Mouse (Mus musculus) left cerebral cortex, postnatal 36 days (tissue): ENCODE results near the gene Sgpp2. TPM values are rescaled to one million over a fixed set of nuclear protein-coding genes. Genes with fewer than 3 reads are reported as not detected.
A peak's percentile ranks its signal among the peaks of the same experiment; 100 is the strongest.

Experiments
- DNase-seq, 2 experiments: peaks; one replicate each; pipeline ENCODE4 v3.0.0; 2021 to 2022; ENCODE audit warnings: low spot score in 2 of 2, mixed read lengths in 1 of 2
- intact Hi-C: fragments of 180-260 bp; cut with DNase I; formaldehyde crosslinking; loops from one replicate; pipeline ENCODE4 v1.15.1; 2025
- total RNA-seq, 2 experiments: library from RNA; stranded (reverse); gene quantifications; 2 replicates each; pipeline ENCODE4 v1.2.3; 2021

Gene Sgpp2
- total RNA-seq, 2 experiments from 2014 or later, result 8.8 to 9.7 TPM

DNA sequence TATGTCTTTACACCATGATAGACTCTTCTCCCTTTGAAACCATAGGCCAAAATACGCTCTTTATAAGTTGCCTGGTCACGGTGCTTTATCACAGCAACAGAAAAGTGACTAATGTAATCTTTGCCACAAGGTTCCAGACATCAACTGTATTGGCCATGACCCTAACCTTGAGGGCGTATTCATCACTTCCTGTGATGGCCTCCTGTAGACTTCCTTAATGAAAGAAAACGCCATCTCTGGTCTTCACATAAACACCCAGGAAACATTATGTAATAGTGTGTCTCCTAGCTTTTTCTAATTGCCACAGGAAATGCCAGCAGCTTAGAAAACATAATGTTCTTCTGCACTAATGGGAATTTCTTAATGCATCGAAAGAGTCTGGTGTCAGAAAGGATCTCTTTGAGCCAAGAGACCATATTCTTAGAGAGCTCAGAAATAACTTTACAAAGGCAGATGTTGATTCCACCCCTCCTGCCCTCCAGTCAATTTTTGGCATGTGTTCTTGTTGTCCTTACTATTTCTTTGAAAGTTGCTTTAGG, 20.5 kb downstream of the Sgpp2 start:
- intact Hi-C loops, result no loop called here
- no peak for DNase-seq

DNA sequence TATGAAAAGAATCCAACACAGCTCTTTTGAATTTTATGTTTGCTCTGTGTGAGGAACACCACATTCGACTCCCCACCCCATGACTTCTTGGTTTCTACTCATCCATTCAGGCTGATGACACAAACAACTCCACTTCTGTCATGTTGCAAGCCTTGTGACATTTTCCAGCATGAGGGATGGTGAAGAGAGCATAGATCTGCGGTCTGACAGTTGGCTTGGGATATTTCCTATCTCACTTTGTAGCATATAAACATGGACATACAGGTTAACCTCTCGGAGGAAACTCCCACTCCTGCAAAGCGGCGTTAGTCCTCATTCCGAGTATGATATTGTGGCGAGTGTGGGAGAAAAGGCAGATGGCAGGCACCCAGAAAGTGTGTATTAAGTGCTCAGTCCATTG, 27.6 kb downstream of the Sgpp2 start:
- intact Hi-C loops, result no loop called here
- DNase-seq, result no peak

DNA sequence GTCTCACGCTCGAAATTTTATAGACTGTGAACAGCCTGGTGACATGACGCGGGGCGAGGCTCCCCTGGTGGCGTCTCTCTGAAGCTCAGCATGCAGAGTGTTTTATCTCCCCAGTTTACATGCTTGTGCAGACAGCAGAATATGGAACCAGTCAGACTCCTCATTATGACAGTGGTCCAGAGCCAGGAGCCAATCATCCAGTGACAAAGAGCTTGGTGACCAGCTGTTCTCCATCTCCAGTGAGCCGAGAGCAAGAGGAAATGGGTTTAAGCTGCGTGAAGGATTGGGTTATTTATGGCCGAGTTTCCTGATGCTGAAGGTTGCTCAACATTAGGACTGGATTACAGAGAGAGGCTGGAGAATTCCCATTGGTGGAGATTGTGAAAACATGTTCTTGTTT, 28.1 kb downstream of the Sgpp2 start:
- intact Hi-C loops, result no loop called here
- no peak for DNase-seq

DNA sequence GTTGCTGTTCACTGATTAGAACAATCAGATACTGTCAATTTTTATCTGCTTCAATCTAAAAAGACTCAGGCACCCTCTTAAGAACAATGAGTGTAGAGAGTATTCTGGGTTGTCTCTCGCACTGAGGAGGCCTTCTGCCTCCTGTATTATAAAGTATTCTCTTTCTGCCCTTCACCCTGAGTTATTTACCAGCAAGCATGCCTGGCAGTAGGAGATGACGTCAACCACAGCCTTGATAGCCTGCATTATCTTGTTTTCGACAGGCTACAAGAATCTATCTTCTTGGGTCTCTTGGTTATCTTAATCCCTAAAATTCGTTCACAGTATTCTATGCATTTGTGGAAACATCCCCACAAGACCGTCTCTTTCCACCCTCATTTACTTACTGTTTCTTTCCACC, 29.8 kb downstream of the Sgpp2 start:
- DNase-seq, result no peak
- intact Hi-C loops, result no loop called here

DNA sequence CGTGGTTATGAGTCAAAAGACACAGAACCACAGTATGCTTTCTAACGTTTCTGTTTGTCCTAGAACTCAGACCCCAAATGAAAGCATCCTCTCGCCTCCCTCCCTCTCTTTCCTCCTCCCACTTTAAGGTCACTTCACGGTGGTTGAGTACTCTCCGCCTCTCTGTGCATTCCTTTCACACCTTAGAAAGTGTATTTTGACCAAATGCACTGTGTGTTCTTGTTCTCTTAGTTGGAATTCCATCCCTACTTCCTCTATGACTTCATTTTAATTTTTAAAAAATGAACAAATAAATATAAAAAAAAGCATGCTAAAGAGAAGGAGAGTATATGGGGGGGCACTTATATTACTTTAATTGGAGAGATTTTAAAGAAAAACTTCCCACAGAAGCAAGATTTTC, 30.4 kb downstream of the Sgpp2 start:
- no peak for DNase-seq
- intact Hi-C loops, result no loop called here

DNA sequence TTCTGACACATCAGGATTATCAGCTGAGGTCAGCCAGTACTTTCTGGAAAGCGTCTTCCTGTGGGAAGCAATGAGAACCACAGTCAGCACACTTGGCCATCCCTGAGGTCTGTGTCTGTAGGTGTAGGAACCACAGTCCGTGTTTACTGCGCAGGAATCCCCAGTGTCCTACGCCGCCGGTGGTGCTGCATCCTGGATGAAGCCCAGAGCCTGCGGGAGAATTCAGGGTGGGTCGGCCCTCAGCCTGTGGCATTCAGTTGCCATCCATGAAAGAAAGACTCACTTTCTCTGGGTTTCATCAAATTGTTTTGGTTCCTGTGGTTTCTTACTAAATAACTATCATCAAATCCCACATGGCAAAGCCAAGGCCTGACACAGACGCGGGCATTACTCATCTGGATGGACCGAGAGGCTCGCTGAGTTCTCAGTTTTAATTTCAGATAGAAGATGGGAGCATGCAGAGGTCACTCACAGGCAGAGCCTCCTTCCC, 37.2 kb downstream of the Sgpp2 start:
- intact Hi-C loops, result no loop called here
- DNase-seq, result no peak

DNA sequence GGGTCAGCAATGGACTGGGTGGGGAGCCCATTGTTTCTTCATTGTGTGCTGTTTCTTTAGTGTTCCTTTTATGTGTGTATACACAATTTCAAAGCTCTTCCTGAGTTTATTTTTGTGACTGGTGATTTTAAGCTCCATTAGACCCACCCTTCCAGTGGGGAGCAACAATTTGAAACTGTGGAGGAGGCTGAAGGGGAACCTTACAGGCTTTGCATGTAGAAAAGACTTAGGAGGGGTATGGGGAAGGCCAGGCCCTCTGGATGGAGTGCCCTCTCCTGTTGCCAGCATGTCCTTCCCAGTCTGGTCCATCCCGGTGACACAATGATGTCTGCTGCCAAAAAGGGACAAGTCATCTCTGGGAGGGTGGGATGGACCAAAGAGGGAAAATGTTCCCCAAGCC, 39.1 kb downstream of the Sgpp2 start:
- intact Hi-C loops, result no loop called here
- DNase-seq, result no peak

DNA sequence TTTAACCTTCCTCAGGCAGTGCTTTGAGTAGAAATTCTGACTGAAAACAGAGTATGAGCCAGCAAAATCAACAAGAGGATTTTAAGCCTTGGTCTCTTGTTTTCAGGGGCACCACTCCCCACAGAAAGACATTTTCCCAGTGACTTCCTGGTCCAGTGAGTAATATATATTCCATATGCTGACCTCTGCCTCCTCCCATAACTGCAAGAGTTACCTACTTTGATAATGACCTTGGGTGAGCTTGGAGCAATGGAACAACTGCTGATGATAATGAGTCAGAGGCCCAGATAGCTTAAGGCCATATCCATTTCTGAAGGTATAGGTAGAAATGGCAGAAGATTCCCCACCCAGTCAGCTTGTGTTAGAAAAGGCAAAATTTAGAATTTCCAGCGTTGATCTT, 43.1 kb downstream of the Sgpp2 start:
- intact Hi-C loops, result no loop called here
- no peak for DNase-seq

DNA sequence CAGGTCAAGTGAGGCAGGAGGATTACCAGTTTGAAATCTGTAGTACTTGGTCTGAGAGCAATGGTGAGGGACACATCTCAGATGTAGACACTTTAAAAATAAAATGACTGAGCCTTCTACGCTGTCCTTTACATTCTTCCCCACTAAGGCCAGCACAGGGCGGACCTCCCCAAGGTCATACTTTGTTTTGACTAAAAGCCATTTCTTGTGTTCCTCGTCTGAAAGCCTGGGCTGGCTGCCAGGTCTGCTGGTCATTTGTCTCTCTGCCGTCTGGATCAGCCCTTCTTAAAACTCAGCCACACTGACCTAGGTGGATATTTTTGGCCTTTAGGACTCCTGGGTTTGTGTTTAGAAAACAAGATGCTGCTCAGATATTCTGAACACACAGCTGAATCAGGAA, 45.0 kb downstream of the Sgpp2 start:
- DNase-seq, result no peak
- intact Hi-C loops, result no loop called here

DNA sequence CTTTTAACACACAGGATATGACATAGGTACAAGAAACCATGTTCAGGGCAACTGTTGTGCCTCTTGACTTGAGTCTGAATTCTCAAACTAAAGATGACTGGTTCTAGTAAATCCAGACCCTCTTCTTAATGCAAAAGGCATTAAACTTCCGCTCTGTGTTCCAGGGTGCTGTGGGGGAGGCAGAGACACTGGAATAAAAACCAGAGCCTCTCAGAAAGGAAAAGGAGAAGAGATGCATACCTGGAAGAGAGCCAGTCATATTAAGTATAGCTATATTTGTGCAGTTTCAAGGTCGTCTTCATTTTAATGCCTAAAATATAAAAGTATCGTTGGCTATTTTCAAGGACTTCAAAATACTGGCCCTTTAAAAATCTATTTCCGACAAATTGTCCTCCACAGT, 47.3 kb downstream of the Sgpp2 start:
- no peak for DNase-seq
- intact Hi-C loops, result no loop called here

DNA sequence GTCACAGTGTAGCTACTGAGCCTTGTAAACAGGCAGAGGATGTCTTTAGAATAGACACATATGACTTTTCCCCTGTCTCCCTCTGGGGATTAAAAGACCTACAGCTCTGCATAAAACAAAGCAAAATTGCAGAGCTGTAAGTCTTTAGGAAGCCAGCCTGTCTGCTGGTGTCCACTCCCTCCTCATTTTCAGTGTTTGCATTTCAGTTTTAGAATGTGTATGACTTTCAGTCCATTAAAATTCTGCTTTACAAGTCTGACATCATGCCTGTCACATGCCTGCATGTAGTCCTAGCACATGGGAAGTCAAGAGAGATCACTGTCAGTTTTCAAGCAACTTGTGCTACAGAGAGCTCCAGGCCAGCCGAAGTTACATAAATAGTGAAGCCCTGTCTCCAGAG, 47.7 kb downstream of the Sgpp2 start:
- no peak for DNase-seq
- intact Hi-C loops, result no loop called here

DNA sequence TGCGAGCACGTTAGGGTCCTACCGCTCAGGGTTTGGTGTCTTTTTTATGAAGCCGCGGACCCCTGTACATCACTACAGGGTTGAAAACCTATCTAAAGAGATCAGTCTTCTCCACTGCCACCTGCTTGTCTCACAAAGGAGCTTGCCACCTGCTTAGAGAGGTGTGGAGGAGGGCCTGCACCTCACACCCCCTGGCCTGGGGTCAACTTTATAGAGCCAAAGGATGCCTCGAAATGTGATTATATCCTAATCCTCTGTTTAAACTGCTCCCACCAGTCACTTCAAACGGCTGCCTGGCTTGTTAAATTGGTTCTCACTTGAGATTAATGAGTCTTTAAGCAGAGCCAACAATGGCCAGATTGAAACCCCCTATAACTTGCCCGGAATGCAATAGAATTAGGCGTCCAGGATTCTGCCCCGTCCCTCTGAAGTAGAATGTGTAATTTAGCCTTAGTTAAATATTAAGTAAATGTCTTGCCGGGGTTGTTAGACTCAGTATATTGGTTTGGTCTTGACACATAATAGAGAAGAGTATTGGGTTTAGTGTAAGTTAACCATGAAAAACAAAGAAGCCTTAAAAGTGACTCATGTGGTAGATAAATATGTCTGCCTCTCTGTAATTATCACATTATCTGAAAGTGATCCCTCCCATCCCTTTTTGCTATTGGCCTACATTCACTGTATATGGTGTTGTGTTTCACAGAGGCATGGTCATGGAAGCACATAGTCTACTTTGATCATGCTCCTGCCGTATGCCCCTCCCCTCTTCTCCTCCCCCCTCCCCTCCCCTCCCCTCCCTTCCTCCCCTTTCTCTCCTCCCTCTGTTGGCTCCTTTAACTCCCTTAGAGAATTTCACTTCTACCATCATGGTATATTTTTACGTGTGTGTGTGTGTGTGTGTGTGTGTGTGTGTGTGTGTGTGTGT, 54.1 kb downstream of the Sgpp2 start:
- DNase-seq, result no peak
- intact Hi-C loops, result no loop called here

DNA sequence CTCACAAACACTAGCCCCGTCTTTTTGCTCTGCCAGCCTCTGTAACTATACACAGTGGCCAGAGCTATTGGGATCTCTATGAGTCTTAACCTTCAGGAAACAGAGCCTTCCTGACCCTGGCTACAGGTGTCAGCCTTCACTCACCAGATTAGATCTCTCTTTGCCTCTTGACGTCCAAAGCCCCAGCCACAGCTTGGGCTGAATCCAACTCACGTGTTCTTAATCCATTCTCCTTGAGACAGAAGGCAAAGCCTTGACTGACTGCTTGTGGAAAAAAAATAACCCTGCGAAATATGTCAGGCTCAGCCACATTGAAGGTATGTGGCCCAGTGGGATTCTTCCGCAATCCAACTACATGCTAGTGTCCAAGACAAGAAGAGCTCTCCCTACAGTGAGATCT, 57.7 kb downstream of the Sgpp2 start:
- no peak for DNase-seq
- intact Hi-C loops, result no loop called here

DNA sequence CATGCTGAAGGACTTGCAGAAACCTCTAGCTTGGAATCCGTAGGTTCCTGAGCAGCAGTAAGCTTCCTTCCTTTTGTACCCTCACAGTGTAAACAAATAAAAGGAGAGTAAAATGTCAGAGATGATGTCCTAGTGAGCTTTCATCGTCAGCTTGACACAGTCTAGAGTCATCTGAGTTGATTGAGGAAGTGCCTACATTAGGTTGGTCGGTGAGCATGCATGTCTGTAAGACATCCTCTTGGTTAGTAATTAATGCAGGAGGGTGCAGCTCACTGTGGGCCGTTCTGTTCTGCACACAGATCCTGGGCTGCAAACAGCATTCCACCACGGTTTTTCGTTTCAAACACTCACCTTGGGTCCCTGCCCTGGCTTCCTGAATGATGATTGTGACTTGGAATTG, 60.0 kb downstream of the Sgpp2 start:
- no peak for DNase-seq
- intact Hi-C loops, result no loop called here

DNA sequence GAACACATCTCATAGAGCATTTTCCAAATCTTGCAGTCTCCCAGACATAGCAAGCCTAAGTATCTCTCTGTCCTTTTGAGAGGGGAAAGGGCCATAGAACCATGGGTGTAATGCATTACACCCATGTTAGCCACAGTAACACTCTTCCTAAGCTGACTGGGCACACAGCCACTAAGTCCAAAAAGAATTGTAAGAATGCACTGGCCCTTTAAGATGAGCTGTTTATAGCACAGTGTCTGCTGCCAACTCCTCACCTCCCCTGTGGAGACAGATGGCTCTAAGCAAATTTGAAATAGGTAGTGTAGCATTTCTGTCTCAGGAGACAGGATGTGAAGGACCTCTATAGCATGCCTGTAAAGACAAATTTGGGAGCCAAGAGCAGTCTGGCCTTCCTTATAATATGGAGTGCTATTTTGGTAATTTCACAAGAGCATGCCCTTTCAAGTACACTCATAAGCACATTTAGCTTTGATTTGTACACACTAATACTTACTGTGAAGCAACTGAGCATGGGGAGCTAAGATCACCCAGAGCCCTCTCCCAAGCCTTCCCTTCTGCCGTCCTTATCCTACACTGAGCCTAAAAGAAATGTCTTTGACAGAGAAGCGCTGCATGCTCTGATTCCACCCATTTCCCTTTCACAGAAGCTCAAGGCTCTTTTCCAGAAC, 61.6 kb downstream of the Sgpp2 start:
- intact Hi-C loops, result no loop called here
- peak; percentile 53 to 55 for DNase-seq

DNA sequence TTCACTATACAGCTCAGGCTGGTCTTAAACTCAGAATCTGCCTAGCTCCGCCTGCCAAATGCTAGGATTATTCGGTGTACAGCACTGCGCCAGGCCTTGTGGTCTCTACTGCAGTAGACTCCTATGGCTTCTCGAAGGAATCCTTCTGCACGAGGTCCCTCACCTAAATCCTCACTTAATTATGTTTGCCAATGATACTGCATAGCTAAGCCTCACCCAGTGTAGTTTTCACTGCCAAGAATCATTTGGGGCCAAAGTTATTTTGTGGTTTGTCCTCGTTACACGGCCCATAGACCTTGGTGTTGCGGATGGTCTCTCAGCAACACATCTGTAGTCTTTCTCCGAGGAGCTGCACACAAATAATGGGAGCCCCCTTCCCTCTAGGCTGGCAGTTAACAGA, 62.2 kb downstream of the Sgpp2 start:
- no peak for DNase-seq
- intact Hi-C loops, result no loop called here

DNA sequence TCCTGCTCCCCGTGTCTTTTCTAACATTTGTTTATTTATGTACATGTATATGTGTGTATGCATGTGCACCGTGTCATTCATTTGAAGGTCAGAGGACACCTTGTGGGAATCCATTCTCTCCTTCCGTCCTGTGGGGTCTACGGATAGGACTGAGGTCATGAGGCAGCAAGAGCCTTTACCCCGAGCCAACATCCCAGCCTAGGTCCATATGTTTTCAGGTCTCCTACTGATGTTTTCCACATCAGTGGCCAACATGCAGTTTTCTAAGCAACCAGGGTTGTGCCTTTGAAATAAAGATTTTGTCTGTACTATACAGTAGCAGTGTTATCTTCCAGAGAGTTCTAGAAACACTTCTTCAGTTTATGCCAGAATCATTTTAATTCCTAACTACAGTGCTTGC, 63.7 kb downstream of the Sgpp2 start:
- no peak for DNase-seq
- intact Hi-C loops, result no loop called here

DNA sequence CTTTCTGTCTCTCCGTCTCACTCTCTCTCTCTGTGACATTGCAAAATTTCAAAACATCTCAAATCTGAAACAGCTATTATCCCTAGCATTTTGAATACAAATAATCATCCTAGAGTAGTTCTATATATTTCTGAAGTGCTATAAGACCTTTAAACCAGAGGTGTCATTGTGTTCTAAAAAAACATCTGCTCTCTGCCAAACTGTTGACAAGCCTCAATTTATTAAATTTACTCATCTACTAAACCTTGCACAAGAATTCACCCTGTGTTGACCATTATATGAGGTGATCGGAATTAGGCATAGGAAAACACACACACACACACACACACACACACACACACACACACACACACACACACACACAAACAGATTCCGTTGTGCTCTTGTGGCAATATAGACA, 64.9 kb downstream of the Sgpp2 start:
- intact Hi-C loops, result no loop called here
- DNase-seq, result no peak

DNA sequence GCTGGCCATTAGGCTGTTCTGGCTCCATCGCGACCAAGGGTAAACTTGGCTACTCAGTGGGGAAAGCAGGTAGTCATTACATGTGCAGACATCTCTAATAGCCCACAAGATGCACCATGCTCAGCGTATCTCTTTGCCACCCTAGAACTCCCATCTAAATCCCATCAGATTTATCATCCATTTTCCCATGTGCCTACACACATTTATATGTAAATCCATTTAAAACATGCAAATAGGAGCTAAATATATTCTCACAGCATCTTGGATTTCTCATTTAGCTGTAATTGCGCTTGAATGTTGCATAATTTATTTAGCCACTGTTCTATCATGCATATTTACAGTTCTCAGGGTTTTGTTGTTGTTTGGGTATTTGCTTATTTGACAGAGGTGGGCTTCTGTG, 70.8 kb downstream of the Sgpp2 start:
- no peak for DNase-seq
- intact Hi-C loops, result no loop called here

DNA sequence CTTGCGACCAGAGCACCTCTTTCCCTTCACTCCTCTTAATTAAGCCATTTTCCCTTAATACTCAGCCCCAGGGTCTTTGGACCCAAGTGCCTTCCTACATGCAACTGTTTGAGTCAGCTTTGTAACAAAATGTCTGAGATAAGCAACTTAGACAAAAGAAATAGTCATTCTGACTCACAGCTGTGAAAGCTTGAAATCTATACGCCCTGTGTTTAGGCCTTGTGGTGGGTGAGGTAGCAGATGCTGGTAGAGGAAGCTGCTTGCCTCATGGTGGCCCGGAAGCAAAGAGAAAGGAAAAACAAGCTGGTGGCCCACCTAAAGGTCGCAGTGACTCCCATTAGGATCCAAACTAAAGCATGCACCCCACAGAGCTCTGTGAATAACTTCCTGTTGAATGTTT, 77.7 kb downstream of the Sgpp2 start:
- DNase-seq, result no peak

DNA sequence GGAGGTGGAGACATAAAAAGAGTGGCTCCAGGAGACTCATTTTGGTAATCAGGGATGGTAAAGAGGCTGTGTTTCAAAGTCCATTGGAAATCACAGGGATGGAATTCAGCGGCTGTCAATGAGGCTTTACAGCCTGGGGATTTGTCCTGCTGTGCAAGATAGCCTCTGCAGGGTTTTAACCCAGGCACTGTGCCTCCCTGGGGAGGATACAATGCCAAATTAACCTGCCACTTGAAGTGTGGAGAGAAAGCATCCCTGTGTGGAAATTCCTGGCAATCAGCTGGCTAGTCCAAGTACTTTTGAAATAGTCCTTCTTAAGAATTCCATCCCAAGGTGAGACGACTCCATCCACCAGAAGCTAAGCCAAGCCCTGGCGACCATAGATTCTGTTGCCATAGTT, 78.7 kb downstream of the Sgpp2 start:
- intact Hi-C loops, result no loop called here
- DNase-seq, result no peak

More for the DNA sequence above, 77.7 kb downstream of the Sgpp2 start:
- intact Hi-C loops, result no loop called here
